Mouse (Mus musculus): ENCODE measurements around the gene Sprr2a2.

GRCm38 (mm10) chr3:92176880-92177279, 38.8 kb upstream of the Sprr2a2 start:
- no peak for TF ChIP-seq CTCF (IDR thresholded peaks at IDR 0.05)
- TF ChIP-seq POLR2A (IDR thresholded peaks at IDR 0.05; ENCODE audit: insufficient read depth, low read depth, low read length): no peak

Data from heart, adult 2 months (tissue).